Mouse (Mus musculus) liver, adult 2 months (tissue): ENCODE measurements around the gene Larp6.

Experiments
- CTCF ChIP-seq: fragments of 200-500 bp; IDR thresholded peaks from 2 replicates; pipeline ENCODE4 v1.5.1; 2011; ENCODE audit warnings: low read depth, low read length, control low read depth
- POLR2A ChIP-seq: fragments of 200-500 bp; IDR thresholded peaks from 2 replicates; pipeline ENCODE4 v1.6.1; 2011; ENCODE audit warnings: low read length, control low read depth; ENCODE audit not compliant: insufficient read depth; ENCODE audit errors: extremely low read depth

GRCm38 (mm10) chr9:60672568-60672967 is 40.2 kb upstream of the Larp6 start:
- TF ChIP-seq POLR2A = no peak
- TF ChIP-seq CTCF = no peak
